Mouse (Mus musculus) lung, postnatal 10 days (tissue): ENCODE data around the gene H2-T22.

Experiments
- DNase-seq: peaks from one replicate; pipeline ENCODE4 v3.0.0; 2021

The H2-T22 gene

GRCm38 (mm10) chr17:35997713-35998510 is 44.6 kb downstream of the H2-T22 start:
- peak; percentile 40 for DNase-seq

- DNase-seq, result peak; percentile 98
These were observed 45.6 kb downstream of the H2-T22 start for GRCm38 (mm10) chr17:35996949-35997348.

- DNase-seq, result no peak
These were observed 47.7 kb downstream of the H2-T22 start for GRCm38 (mm10) chr17:35994879-35995240.

- peak; percentile 89 for DNase-seq
These were observed 48.2 kb downstream of the H2-T22 start for GRCm38 (mm10) chr17:35994175-35994878.

GRCm38 (mm10) chr17:35993675-35994074 is 48.9 kb downstream of the H2-T22 start:
- DNase-seq, result peak; percentile 86

GRCm38 (mm10) chr17:35991781-35992180 is 50.8 kb downstream of the H2-T22 start:
- peak; percentile 55 for DNase-seq
